Comparison of ENCODE assay signal across 8 mouse cellular contexts in genomic region chr2:25582466-25583119, GRCm38 (mm10). TPM values are rescaled to one million over a fixed set of nuclear protein-coding genes. Genes with fewer than 3 reads are reported as not detected.
DNase-seq lines count a peak whose midpoint lies in the region; ATAC-seq and TF ChIP-seq lines count a peak whose summit lies in the region.
"Had no signal": no experiment of that assay in that cellular context is flagged by ENCODE, and none has a peak within 500 bp of the region (broad histone marks: within the 10 kb centered on the region; RNA-seq: fewer than 3 reads in every experiment).

No protein-coding gene starts in this region.

- peaks cover 26% of the 10 kb centered on the region for H3K4me1 ChIP-seq in liver, postnatal 0 days (ENCODE audit: insufficient read depth)
- H3K4me1 ChIP-seq in cerebellum, adult 2 months (ENCODE audit: control insufficient read depth, insufficient read depth, low read length), result peaks cover 56% of the 10 kb centered on the region
- peaks cover 24% of the 10 kb centered on the region for H3K4me1 ChIP-seq in forebrain, postnatal 0 days (ENCODE audit: insufficient read depth)
- H3K4me1 ChIP-seq in heart, adult 2 months (ENCODE audit: control insufficient read depth, insufficient read depth, low read length), result peaks cover 12% of the 10 kb centered on the region

- peaks cover 30% of the 10 kb centered on the region for H3K36me3 ChIP-seq in liver, postnatal 0 days (replicated peaks; ENCODE audit: insufficient read depth, low read length)
- peaks cover 47% of the 10 kb centered on the region for H3K36me3 ChIP-seq in forebrain, postnatal 0 days (ENCODE audit: insufficient read depth)
- H3K36me3 ChIP-seq in heart, adult 2 months (ENCODE audit: control insufficient read depth, insufficient read depth, low read length), result no peaks in the 10 kb centered on the region

- no peak for TF ChIP-seq CTCF in liver, postnatal 0 days (IDR thresholded peaks at IDR 0.05; ENCODE audit: low read depth)
- TF ChIP-seq CTCF in cerebellum, adult 2 months (IDR thresholded peaks at IDR 0.05; ENCODE audit: borderline replicate concordance, insufficient read depth, low read depth, low read length), result no peak
- TF ChIP-seq CTCF in forebrain, postnatal 0 days (IDR thresholded peaks at IDR 0.05; ENCODE audit: low read depth), result peak; percentile 15
- TF ChIP-seq CTCF in heart, adult 2 months (IDR thresholded peaks at IDR 0.05), result no peak

- no peak for ATAC-seq in liver, postnatal 0 days
- peak; percentile 72 for ATAC-seq in forebrain, postnatal 0 days

- H3K9me3 ChIP-seq in liver, postnatal 0 days (ENCODE audit: low read length), result no peaks in the 10 kb centered on the region
- H3K9me3 ChIP-seq in forebrain, postnatal 0 days (ENCODE audit: low read length), result no peaks in the 10 kb centered on the region
- H3K9me3 ChIP-seq: liver, embryonic 13.5 days had no signal

- no peak overlapping the region for H3K27ac ChIP-seq in liver, postnatal 0 days (ENCODE audit: low read depth)
- H3K27ac ChIP-seq in cerebellum, adult 2 months (ENCODE audit: insufficient read depth, low read length), result peak overlapping the region; percentile 96
- H3K27ac ChIP-seq in forebrain, postnatal 0 days (ENCODE audit: low read depth, low read length), result 0 out of 2 replicates have a peak overlapping the region, but pooled peaks have one; percentile 35
- no peak overlapping the region for H3K27ac ChIP-seq in heart, adult 2 months

- no peaks in the 10 kb centered on the region for H3K79me2 ChIP-seq in heart, adult 2 months (replicated peaks; ENCODE audit: control insufficient read depth, insufficient read depth, low read length)

- no peak overlapping the region for H3K9ac ChIP-seq in liver, postnatal 0 days (replicated peaks)
- no peak overlapping the region for H3K9ac ChIP-seq in forebrain, postnatal 0 days
- H3K9ac ChIP-seq in heart, adult 2 months (ENCODE audit: low read depth, low read length), result no peak overlapping the region
- H3K9ac ChIP-seq: liver, embryonic 13.5 days had no signal

- WGBS in liver, postnatal 0 days (ENCODE audit: insufficient replicate concordance), result 43% methylated on average over 12 of the region's 12 CpGs
- WGBS in cerebellum, adult 2 months, result 21% methylated on average over 12 of the region's 12 CpGs
- 46% methylated on average over 12 of the region's 12 CpGs for WGBS in forebrain, postnatal 0 days
- 51% methylated on average over 12 of the region's 12 CpGs for WGBS in heart, adult 2 months

- intact Hi-C loops in left cerebral cortex, postnatal 10 days (cut with DNase I), result no loop called here
- intact Hi-C loops in heart, adult 2 months (cut with DNase I), result no loop called here

- H3K4me3 ChIP-seq in liver, postnatal 0 days (ENCODE audit: low read depth, low read length), result no peak overlapping the region
- no peak overlapping the region for H3K4me3 ChIP-seq in cerebellum, adult 2 months (replicated peaks; ENCODE audit: insufficient read depth, low read depth, low read length)
- no peak overlapping the region for H3K4me3 ChIP-seq in forebrain, postnatal 0 days (ENCODE audit: low read depth, low read length)
- no peak overlapping the region for H3K4me3 ChIP-seq in heart, adult 2 months
- H3K4me3 ChIP-seq: liver, embryonic 13.5 days had no signal

- no peak for TF ChIP-seq POLR2A in cerebellum, adult 2 months (IDR thresholded peaks at IDR 0.05; ENCODE audit: borderline replicate concordance, insufficient read depth, low read length)
- no peak for TF ChIP-seq POLR2A in heart, adult 2 months (IDR thresholded peaks at IDR 0.05; ENCODE audit: insufficient read depth, low read depth, low read length)

- peak; percentile 40 for DNase-seq in liver
- DNase-seq in liver, postnatal 0 days, result no peak
- DNase-seq in cerebellum, adult 2 months, result peak; percentile 64
- peak; percentile 77 for DNase-seq in forebrain, postnatal 0 days
- DNase-seq in left cerebral cortex, postnatal 10 days (ENCODE audit: extremely low spot score in 1 of 2, low spot score in 2 of 2), result peak; percentile 88 to 89
- DNase-seq in retina, postnatal 1 day, result peak; percentile 50
- DNase-seq in heart, adult 2 months, result no peak
- DNase-seq: liver, embryonic 13.5 days had no signal

- no peak for TF ChIP-seq EP300 in liver, postnatal 0 days (IDR thresholded peaks at IDR 0.05; ENCODE audit: low read depth)
- no peak for TF ChIP-seq EP300 in heart, adult 2 months (IDR thresholded peaks at IDR 0.05; ENCODE audit: insufficient read depth, low read depth, low read length)

- H3K4me2 ChIP-seq in liver, postnatal 0 days (ENCODE audit: low read depth, low read length), result no peak overlapping the region
- 0 out of 2 replicates have a peak overlapping the region, but pooled peaks have one; percentile 69 for H3K4me2 ChIP-seq in forebrain, postnatal 0 days (ENCODE audit: low read depth)

- H3K27me3 ChIP-seq in liver, postnatal 0 days (ENCODE audit: insufficient read depth, low read length), result peaks cover 35% of the 10 kb centered on the region
- no peaks in the 10 kb centered on the region for H3K27me3 ChIP-seq in cerebellum, adult 2 months (ENCODE audit: control insufficient read depth, insufficient read depth, low read length)
- peaks cover 22% of the 10 kb centered on the region for H3K27me3 ChIP-seq in forebrain, postnatal 0 days (ENCODE audit: insufficient read depth, low read length)
- H3K27me3 ChIP-seq in heart, adult 2 months (ENCODE audit: control insufficient read depth, insufficient read depth, low read length), result peaks cover 20% of the 10 kb centered on the region

RNA-seq across cellular contexts. Expression of gene Ajm1, which starts 1.0 kb away (rescaled TPM):
- 0.02 TPM in 1 of 2 replicates, not detected in the other for polyA plus RNA-seq in liver, postnatal 0 days (2015; fragmentation: Nextera tagmentation; extraction: Ambion mirVana)
- 257 and 312 TPM in 2 replicates for polyA plus RNA-seq in cerebellum, adult 2 months (2012; rRNA removed)
- total RNA-seq in forebrain, postnatal 0 days (2014; rRNA removed), result 13.5 and 16.0 TPM in 2 replicates
- 11.3 and 13.7 TPM in 2 replicates for polyA plus RNA-seq in forebrain, postnatal 0 days (2015; fragmentation: Nextera tagmentation; extraction: Ambion mirVana)
- 100 to 1,000 TPM; 104 to 108 TPM for total RNA-seq in left cerebral cortex, postnatal 10 days (2021)
- under 1 TPM; 0.05 to 0.36 TPM for total RNA-seq in heart, adult 2 months (2021)
- 0.15 and 1.1 TPM in 2 replicates for polyA plus RNA-seq in heart, adult 2 months (2012; rRNA removed)
- polyA plus RNA-seq: liver, embryonic 13.5 days had no signal

RNA-seq across cellular contexts. Expression of gene Phpt1, which starts 7.6 kb away (rescaled TPM):
- polyA plus RNA-seq in liver, postnatal 0 days (2015; fragmentation: Nextera tagmentation; extraction: Ambion mirVana), result 44.7 and 46.1 TPM in 2 replicates
- polyA plus RNA-seq in cerebellum, adult 2 months (2012; rRNA removed), result 176 and 186 TPM in 2 replicates
- total RNA-seq in forebrain, postnatal 0 days (2014; rRNA removed), result 33.7 and 43.2 TPM in 2 replicates
- polyA plus RNA-seq in forebrain, postnatal 0 days (2015; fragmentation: Nextera tagmentation; extraction: Ambion mirVana), result 171 and 185 TPM in 2 replicates
- total RNA-seq in left cerebral cortex, postnatal 10 days (2021), result 100 to 1,000 TPM; 103 to 105 TPM
- total RNA-seq in heart, adult 2 months (2021), result 10 to 100 TPM; 52.6 to 69.9 TPM
- polyA plus RNA-seq in heart, adult 2 months (2012; rRNA removed), result 100 and 101 TPM in 2 replicates

RNA-seq across cellular contexts. Expression of gene Mamdc4, which starts 7.9 kb away (rescaled TPM):
- 0.07 and 0.09 TPM in 2 replicates for polyA plus RNA-seq in liver, postnatal 0 days (2015; fragmentation: Nextera tagmentation; extraction: Ambion mirVana)
- polyA plus RNA-seq in cerebellum, adult 2 months (2012; rRNA removed), result 3.0 and 4.4 TPM in 2 replicates
- total RNA-seq in forebrain, postnatal 0 days (2014; rRNA removed), result 1.0 and 9.0 TPM in 2 replicates
- polyA plus RNA-seq in forebrain, postnatal 0 days (2015; fragmentation: Nextera tagmentation; extraction: Ambion mirVana), result 0.21 and 0.26 TPM in 2 replicates
- 1 to 10 TPM; 1.7 to 2.2 TPM for total RNA-seq in left cerebral cortex, postnatal 10 days (2021)
- 1 to 10 TPM in 1 of 2 experiments, under 1 TPM in 1; 0.60 to 2.2 TPM for total RNA-seq in heart, adult 2 months (2021)
- polyA plus RNA-seq in heart, adult 2 months (2012; rRNA removed), result 1.6 and 8.5 TPM in 2 replicates

RNA-seq across cellular contexts. Expression of gene Edf1, which starts 24.9 kb away (rescaled TPM):
- polyA plus RNA-seq in liver, postnatal 0 days (2015; fragmentation: Nextera tagmentation; extraction: Ambion mirVana), result 263 and 268 TPM in 2 replicates
- polyA plus RNA-seq in cerebellum, adult 2 months (2012; rRNA removed), result 345 and 350 TPM in 2 replicates
- total RNA-seq in forebrain, postnatal 0 days (2014; rRNA removed), result 151 and 174 TPM in 2 replicates
- 368 and 392 TPM in 2 replicates for polyA plus RNA-seq in forebrain, postnatal 0 days (2015; fragmentation: Nextera tagmentation; extraction: Ambion mirVana)
- total RNA-seq in left cerebral cortex, postnatal 10 days (2021), result 100 to 1,000 TPM; 181 to 191 TPM
- 100 to 1,000 TPM; 211 to 222 TPM for total RNA-seq in heart, adult 2 months (2021)
- 81.9 and 110 TPM in 2 replicates for polyA plus RNA-seq in heart, adult 2 months (2012; rRNA removed)

RNA-seq across cellular contexts. Expression of gene Rabl6, which starts 25.7 kb away (rescaled TPM):
- polyA plus RNA-seq in liver, postnatal 0 days (2015; fragmentation: Nextera tagmentation; extraction: Ambion mirVana), result 11.0 and 13.5 TPM in 2 replicates
- polyA plus RNA-seq in cerebellum, adult 2 months (2012; rRNA removed), result 161 and 172 TPM in 2 replicates
- total RNA-seq in forebrain, postnatal 0 days (2014; rRNA removed), result 68.2 and 79.3 TPM in 2 replicates
- polyA plus RNA-seq in forebrain, postnatal 0 days (2015; fragmentation: Nextera tagmentation; extraction: Ambion mirVana), result 51.8 and 54.9 TPM in 2 replicates
- 10 to 100 TPM; 81.8 to 96.7 TPM for total RNA-seq in left cerebral cortex, postnatal 10 days (2021)
- total RNA-seq in heart, adult 2 months (2021), result 10 to 100 TPM; 61.2 to 65.3 TPM
- 48.8 and 56.0 TPM in 2 replicates for polyA plus RNA-seq in heart, adult 2 months (2012; rRNA removed)

Comparison
In these comparisons a context has a peak if more than half of its experiments do, and no peak if none do; other contexts are left out.
1. DNase-seq: peak in liver (single experiment), cerebellum, adult 2 months (2 of 2), forebrain, postnatal 0 days (single experiment), left cerebral cortex, postnatal 10 days (2 of 2) and retina, postnatal 1 day (single experiment); none in liver, postnatal 0 days (single experiment) and heart, adult 2 months (0 of 2).
2. H3K27ac ChIP-seq: peak in cerebellum, adult 2 months (single experiment) and forebrain, postnatal 0 days (single experiment); none in liver, postnatal 0 days (single experiment) and heart, adult 2 months (single experiment).
3. RNA of gene Ajm1, which starts 1.0 kb away (polyA plus RNA-seq): 257 to 312 TPM in cerebellum, adult 2 months; 11.3 to 13.7 TPM in forebrain, postnatal 0 days, 0.15 to 1.1 TPM in heart, adult 2 months and 0.02 TPM in liver, postnatal 0 days; every median in the first group is over 10 times any median in the second.